Mouse (Mus musculus) liver, adult (tissue): ENCODE measurements around the gene Prr36.

ENCODE experiments used
- GATA4 ChIP-seq: IDR thresholded peaks from 2 replicates; pipeline ENCODE4 v1.6.1; 2014; ENCODE audit warnings: mild to moderate bottlenecking, low read length; ENCODE audit not compliant: insufficient replicate concordance

Prr36 gene

GRCm38 (mm10) chr8:4219617-4220016 lies 2.4 kb upstream of the Prr36 start:
- no peak for TF ChIP-seq GATA4

DNA sequence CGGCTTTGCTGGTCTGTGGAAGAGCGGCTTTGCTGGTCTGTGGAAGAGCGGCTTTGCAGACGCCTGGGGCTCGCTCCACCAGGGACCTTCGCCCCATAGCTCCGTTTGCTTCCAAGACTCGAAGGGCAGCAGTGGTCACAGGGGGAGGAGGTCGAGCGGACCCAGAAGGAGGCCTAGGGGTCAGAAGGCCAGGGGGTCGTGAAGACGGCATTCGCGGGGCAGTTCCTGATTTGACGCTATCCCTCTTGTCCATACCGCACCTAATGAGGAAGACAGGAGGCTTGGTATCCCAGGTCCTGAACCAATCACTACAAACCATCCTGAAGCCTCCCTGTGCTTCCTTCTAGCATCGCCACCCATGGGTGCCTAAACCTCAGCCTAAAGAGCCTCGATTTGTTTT lies 963 bp downstream of the Prr36 start:
- no peak for TF ChIP-seq GATA4

DNA sequence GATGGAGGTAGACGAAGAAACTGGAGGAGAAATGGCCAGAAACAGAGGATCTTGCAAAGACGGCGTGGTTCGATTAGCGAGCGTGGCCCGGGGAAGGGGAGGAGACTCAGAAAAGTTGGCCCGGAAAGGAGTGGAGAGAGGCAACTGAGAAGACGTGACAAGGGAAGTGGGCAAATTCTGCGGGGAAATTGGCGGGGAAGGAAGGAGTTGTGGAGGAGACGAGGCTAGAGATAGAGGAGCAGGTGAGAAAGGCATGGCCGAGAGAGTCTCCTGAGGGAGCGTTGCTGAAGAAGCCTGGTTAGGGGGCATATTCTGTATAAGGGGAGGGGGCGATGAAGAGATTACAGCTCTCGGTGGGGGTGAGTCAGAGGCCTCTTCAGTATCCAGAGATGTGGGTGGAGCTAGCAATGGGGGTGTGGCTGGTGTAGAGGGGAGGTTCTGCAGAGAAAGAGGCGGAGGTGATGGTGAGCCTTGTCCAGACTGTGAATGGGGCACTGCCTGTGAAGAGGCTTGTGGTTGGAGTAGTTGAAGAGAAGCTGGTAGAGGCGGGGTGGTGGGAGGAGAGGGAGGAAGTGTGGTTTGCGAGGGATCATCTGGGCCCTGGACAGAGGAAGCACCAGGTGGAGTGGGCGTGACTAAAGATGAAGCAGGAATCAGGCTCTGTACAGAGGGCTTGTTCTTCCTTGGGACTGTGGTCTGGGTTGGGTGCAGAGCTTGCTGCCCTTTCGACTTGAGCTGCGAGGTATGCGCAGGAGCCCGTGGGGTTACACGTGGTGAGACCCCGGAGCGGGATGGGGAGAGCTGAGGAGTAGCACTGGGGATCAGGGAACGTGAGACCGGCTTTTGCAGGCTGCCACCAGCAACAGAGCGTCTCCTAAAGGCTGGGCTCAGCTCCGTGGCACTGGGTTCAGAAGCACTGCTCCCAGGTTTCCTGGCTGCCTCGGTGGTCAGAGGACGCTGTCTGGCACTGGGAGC lies 3.0 kb downstream of the Prr36 start:
- TF ChIP-seq GATA4, result no peak

DNA sequence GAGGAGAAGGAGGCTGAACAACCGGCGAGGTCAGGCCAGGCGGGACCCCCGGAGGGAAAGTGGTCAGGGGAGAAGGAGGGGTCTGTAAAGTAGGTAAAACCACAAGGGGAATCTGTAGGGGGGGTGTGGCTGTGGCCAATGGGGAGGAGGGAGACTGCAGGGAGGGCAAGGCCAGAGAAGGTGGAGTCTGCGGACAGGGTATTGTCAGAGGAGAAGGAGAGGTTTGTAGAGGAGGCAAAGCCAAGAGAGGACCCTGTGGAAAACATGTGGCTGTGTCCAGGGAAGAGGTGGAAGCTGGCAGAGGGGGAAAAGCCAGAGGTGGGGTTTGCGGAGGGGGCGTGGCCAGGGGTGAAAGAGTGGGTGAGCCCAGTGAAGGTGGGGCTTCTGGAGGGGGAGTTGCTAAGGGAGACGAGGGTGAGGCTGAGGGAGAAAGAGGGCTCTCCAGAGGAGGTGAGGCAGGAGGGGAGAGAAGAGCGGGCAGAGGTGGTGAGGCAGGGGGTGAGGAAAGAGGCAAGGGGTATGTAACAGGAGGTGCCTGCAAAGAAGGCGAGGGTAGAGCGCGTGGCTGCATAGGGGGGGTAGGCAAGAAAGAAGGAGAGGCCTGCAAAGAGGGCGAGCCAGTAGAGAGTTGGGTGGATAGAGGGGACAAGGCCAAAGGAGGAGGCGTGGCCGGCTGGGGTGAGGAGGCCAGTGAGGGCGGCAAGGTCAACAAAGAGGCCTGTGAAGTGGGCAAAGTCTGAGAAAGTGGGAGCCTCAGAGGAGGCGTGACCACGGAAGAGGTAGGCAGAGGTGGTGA lies 3.9 kb downstream of the Prr36 start:
- TF ChIP-seq GATA4, result no peak

DNA sequence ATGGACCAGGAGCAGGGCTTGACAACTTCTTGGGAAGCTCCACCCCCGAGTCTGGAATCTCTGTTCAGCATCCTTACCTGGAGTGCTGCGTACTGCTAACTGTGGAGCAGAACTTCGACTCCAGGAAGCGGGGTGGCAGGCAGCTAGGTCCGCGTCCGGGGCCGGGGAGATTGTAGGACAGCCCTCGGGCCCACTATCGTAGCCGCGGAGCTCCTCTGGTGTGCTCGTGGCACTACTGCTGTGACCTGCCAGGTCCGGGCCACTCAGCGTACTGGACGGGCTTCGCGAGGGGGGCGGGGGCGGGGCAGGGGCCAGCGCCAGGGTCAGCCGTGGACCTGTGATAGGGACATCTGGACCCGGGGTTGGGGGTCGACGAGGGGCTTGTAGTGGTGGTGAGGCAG lies 4.5 kb downstream of the Prr36 start:
- TF ChIP-seq GATA4, result no peak

- no peak for TF ChIP-seq GATA4
These were observed 6.2 kb downstream of the Prr36 start for GRCm38 (mm10) chr8:4211097-4211496.

DNA sequence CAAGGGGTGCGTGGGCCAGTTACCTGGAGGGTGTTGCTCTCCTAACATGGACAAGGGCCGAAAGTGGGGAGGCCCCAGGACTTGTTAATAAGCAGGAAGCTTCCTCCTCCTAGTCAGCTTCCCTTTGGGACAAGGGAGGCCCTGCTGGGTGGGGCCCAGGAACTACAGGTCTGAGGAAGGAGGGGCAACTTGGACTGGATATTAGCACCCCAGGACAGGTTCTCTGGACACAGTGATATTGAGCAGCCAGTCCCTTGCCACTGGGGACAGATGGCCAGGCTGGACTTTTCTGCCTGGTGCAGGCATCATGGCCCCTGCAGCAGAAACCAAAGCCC lies 10.3 kb downstream of the Prr36 start:
- no peak for TF ChIP-seq GATA4

DNA sequence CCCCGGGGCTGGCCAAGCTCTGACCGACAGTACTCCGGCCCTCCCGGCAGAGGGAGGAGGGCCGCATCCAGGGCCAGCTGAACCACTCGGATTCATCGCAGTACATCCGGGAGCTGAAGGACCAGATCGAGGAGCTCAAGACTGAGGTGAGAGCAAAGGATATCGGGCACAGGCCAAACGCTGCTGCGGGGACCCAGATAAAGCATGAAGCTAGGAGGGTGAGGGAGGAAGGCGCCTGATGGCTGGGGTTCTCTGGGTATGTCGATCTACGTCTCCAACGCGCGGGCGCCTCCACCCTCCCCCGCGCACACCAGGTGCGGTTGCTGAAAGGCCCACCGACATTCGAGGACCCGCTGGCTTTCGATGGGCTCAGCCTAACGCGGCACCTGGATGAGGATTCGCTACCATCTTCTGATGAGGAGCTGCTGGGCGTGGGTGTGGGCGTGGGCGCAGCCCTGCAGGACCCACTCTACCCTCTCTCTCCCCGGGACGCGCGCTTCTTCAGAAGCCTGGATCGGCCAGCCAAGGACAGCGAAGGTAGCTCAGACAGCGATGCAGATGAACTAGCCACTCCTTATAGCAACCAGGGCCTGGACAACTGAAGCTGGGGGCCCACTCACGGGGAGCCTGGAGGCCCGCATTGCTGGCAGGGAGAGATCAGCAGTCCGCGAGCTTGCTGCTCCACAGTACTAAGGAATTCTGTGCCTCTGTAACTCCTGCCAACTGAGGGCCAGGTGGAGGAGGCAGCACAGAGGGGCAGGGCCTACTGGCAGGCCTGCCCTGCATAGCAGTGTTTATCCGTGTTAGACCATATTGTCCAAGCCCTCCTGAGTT lies 10.9 kb downstream of the Prr36 start:
- no peak for TF ChIP-seq GATA4

DNA sequence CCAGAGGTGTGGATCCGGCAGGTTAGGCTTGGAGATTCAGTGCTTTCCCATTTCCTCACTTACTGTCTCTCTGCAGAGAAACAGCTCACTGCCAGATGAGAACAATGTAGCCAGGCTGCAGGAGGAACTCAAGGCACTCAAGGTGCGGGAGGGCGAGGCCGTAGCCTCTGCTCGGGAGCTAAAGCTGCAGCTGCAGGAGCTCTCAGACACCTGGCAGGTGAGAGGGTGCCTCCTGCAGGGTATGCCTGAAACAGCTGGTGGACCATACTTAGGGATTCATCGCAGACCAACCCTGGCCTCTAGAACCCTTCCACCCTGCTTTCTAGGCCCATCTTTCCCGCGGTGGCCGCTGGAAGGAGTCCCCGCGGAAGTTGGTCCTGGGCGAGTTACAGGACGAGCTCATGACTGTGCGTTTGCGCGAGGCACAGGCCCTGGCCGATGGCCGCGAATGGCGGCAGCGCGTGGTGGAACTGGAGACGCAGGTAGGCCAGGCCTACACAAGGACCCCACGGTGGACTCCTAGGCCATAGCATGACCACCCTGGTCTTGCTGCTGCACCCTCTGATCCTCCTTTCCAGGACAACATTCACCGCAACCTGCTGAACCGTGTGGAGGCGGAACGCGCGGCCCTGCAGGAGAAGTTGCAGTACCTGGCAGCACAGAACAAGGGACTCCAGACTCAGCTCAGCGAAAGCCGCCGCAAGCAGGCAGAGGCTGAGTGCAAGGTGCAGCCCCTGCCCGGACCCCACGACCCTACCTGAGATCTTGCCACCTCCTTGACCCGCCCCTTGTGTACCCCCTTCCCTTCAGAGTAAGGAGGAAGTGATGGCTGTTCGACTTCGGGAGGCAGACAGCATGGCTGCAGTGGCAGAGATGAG lies 11.8 kb downstream of the Prr36 start:
- no peak for TF ChIP-seq GATA4

- TF ChIP-seq GATA4, result no peak
These were observed 15.9 kb downstream of the Prr36 start for GRCm38 (mm10) chr8:4201321-4201720.

- no peak for TF ChIP-seq GATA4
These were observed 23.7 kb downstream of the Prr36 start for GRCm38 (mm10) chr8:4193588-4193894.

GRCm38 (mm10) chr8:4192807-4193587 lies 24.3 kb downstream of the Prr36 start:
- TF ChIP-seq GATA4, result no peak; the same call in 1 of the 2 replicates

DNA sequence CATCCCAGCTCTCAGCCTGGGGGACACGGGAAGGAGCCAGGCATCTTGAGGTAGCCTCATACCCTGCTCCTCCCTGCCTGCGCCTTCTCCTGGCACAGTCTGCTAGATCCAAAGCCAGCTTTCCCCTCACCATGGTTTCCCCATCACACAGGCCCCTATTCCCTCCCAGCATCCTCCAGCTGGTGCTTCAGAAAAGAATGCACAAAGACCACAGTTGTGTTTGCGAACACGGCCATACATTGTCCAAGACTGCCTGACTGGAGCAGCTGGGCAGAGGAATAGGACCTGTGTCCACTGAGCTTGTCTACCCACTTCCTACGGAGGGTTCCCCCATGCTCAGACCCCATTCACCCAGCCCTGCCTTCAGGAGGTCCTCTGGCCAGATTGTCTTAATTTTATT lies 25.0 kb downstream of the Prr36 start:
- no peak for TF ChIP-seq GATA4
